Mouse (Mus musculus) embryo, embryonic 10 days (tissue): ENCODE results near the gene Ifnl3.
A peak's percentile ranks its signal among the peaks of the same experiment; 100 is the strongest.

Experiments used
- DNase-seq: peaks from one replicate; pipeline ENCODE4 v3.0.0-alpha.2; 2015; ENCODE audit warnings: low spot score

The Ifnl3 gene

GRCm38 (mm10) chr7:28546649-28547048, 24.0 kb downstream of the Ifnl3 start:
- no peak for DNase-seq

- no peak for DNase-seq
These were observed 24.5 kb downstream of the Ifnl3 start, which contains the start of gene Nccrp1 for GRCm38 (mm10) chr7:28547154-28547553. Gene Nccrp1 (minus strand): TSS chr7:28547254.

GRCm38 (mm10) chr7:28547628-28548027, 25.0 kb downstream of the Ifnl3 start:
- DNase-seq = no peak

- no peak for DNase-seq
These were observed 30.4 kb downstream of the Ifnl3 start for GRCm38 (mm10) chr7:28553076-28553475.

GRCm38 (mm10) chr7:28555939-28556535, 33.4 kb downstream of the Ifnl3 start:
- DNase-seq = no peak

- DNase-seq = no peak
These were observed 34.4 kb downstream of the Ifnl3 start for GRCm38 (mm10) chr7:28557069-28557468.

- DNase-seq = no peak
These were observed 35.1 kb downstream of the Ifnl3 start for GRCm38 (mm10) chr7:28557708-28558107.

- no peak for DNase-seq
These were observed 35.9 kb downstream of the Ifnl3 start for GRCm38 (mm10) chr7:28558486-28558885.

GRCm38 (mm10) chr7:28560856-28561255, 38.2 kb downstream of the Ifnl3 start:
- DNase-seq = no peak

- no peak for DNase-seq
These were observed 39.3 kb downstream of the Ifnl3 start for GRCm38 (mm10) chr7:28561967-28562366.

GRCm38 (mm10) chr7:28562371-28562770, 39.7 kb downstream of the Ifnl3 start:
- no peak for DNase-seq

GRCm38 (mm10) chr7:28562951-28563350, 40.3 kb downstream of the Ifnl3 start:
- DNase-seq = no peak

GRCm38 (mm10) chr7:28565407-28565806, 42.8 kb downstream of the Ifnl3 start:
- DNase-seq = no peak

- DNase-seq = no peak
These were observed 44.9 kb downstream of the Ifnl3 start for GRCm38 (mm10) chr7:28567539-28567938.

GRCm38 (mm10) chr7:28568253-28568652, 45.6 kb downstream of the Ifnl3 start:
- peak; percentile 64 for DNase-seq

GRCm38 (mm10) chr7:28570291-28570981, 47.8 kb downstream of the Ifnl3 start:
- DNase-seq = peak; percentile 52

- DNase-seq = no peak
These were observed 48.5 kb downstream of the Ifnl3 start for GRCm38 (mm10) chr7:28570982-28571682.

GRCm38 (mm10) chr7:28572689-28573088, 50.1 kb downstream of the Ifnl3 start:
- no peak for DNase-seq

- DNase-seq = no peak
These were observed 50.6 kb downstream of the Ifnl3 start for GRCm38 (mm10) chr7:28573236-28573635.
